Mouse (Mus musculus) G1E-ER4 (cell line): ENCODE data around the gene Elavl2. TPM values are rescaled to one million over a fixed set of nuclear protein-coding genes. Genes with fewer than 3 reads are reported as not detected.

Source experiments
- GATA1 ChIP-seq: IDR thresholded peaks from one replicate; pipeline ENCODE4 v1.8.0; 2012; ENCODE audit warnings: low read length, inconsistent platforms
- polyA plus RNA-seq: library from polyadenylated mRNA; stranded (reverse); fragments of >175 nt; gene quantifications from 2 replicates; pipeline ENCODE4 v1.2.3, GENCODE M21; 2012

Gene Elavl2
- polyA plus RNA-seq, 1 experiment, result not detected

DNA sequence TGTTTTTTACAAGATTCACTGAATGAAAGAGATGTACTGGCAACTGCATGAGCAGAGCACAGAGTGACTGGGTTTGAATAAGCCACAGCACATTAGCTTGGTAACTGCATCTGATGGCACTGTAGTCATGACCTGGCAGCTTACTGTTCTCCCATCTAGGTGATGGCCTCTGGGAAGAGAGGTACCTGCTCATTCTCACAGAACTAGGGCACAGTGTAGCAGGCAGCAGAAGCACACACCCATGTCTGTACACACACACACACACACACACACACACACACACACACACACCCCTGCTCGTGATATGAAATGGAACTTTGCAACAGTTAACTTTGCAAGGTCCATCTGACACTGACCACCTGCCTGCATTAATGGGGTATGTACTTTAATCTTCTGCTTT, 151.9 kb downstream of the Elavl2 start:
- TF ChIP-seq GATA1, result no peak

DNA sequence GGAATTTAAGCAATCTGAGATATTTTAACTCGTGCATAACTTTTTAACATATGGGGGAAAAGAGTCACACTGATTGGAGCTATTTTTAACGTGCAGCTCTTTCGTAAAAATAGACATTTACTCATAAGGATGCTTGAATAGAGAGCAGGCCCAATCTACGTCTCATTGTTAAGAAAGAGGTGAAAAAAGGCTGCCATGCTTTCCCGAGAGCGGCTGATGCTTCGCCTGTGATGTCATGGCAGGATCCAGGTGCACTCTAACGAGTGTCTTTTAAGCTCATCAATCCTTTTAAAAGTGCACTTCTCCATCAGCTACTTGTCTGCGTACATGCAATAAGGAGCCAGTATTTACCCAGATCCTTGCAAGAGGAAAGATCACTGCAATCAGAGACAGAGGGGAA, 156.0 kb downstream of the Elavl2 start:
- TF ChIP-seq GATA1, result no peak

DNA sequence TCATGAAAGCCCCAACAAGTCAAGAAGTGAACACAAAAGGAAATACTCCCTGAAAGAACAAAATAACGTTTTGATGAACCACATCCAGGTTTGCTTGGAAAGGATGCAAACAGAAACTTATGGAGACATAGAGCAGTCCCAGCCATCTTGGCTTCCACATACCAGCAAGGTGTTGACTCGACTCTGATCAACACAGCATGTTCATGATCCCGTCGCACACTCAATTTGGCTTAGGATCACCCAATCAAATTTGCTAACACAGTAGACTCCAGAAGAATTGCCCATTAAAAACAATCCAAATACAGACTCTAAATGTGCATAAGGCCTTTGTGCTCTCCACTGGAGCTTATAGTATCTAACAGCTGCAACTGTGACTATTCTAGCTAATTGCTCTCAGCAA, 156.7 kb downstream of the Elavl2 start:
- TF ChIP-seq GATA1, result no peak

DNA sequence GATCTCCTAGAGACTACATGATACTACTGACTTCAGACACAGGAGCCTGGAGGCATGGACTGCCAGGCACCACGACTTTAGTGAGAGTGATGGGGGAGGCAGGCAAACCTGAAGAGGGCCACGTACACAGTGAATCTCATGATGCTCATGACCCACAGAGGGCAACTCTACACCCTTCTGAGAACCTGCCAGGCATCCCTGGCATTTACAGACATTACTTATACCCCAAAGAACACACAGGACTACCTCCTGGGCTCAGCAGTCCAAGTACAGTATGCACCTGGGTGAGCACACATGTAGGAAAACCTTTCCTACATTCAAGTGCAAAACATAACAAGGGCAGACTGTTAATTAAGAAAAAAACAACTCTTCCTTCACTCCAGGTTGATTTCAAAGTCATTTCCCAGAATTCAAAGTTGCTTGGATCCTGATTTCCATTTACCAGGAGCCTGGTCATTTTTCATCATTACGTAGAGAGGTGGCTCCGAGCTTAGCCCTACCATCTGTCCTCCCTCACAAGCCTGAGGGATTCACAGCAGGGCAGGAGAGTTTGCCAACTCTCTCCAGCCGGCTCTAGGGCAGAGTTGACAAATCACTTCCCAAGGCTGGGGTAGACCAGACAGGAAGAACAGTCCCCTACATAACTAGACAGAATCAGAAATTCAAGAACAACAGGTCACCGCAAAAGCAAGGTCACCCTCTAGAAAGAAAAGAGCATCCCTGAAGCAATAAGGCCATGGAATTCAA, 161.7 kb downstream of the Elavl2 start:
- no peak for TF ChIP-seq GATA1

DNA sequence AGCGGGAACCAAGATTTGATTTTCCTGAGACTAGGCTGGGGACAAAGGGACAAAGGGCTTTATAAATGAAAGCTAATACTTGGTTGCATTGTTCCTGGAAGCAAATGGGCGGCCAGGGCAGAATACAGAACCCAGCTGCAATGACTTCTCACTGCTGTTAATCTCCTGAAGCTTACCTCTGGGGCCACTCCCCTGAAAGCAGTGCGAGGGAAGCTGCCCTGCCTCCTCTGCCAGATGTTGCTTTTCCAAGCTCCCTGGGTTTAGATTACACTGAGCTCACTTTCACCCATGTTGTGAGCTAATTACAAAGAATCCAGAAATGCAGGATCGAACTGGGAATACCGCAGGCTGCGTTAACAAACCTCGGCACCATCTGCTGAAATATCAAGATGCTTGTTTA, 163.6 kb downstream of the Elavl2 start:
- no peak for TF ChIP-seq GATA1

GRCm38 (mm10) chr4:91234941-91235340, 165.6 kb downstream of the Elavl2 start:
- TF ChIP-seq GATA1, result no peak

DNA sequence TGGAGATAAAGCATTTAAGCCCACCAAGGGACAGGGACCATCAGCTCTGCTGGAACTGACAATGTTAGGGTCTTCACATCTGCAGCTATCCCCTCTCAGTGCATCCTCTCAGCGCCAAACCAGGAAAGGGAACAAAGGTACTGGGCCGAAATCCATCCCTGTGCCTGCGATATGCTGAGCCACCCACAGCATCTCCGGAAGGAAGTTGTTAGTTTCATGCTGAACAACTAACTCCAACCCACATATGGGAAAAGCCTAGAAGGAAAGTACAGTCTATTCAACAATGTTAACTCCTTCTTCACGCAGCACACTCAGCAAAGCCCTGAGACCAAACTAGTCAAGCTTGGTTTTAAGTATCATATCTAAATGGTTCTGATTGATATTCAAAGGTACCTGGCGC, 167.0 kb downstream of the Elavl2 start:
- TF ChIP-seq GATA1, result no peak

- TF ChIP-seq GATA1, result no peak
Observed at GRCm38 (mm10) chr4:91230439-91230863, 170.1 kb downstream of the Elavl2 start.

DNA sequence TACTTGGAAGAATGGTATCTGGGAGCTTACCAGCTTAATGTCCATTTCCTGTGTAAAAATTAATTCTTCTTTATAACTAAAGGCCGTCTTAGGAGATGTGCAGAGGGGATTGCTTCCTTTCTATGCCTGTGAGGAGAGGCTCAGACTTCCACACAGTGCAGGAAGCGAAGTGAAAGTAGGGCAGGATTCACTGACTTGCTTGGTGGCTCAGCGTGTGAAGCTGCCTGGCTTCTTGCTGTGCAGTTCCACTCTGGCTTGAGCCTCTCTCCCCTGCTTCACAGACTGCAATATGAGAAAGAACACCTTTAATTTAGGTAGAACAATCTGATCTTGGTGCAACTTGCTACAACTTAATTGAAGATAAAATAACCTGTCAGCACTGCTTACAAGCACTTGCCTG, 172.2 kb downstream of the Elavl2 start:
- no peak for TF ChIP-seq GATA1

- no peak for TF ChIP-seq GATA1
Observed at GRCm38 (mm10) chr4:91223811-91224210, 176.8 kb downstream of the Elavl2 start.

- TF ChIP-seq GATA1, result no peak
Observed at GRCm38 (mm10) chr4:91219322-91219721, 181.3 kb downstream of the Elavl2 start.

GRCm38 (mm10) chr4:91213917-91214316, 186.7 kb downstream of the Elavl2 start:
- TF ChIP-seq GATA1, result no peak

GRCm38 (mm10) chr4:91208415-91209292, 191.9 kb downstream of the Elavl2 start:
- no peak for TF ChIP-seq GATA1
